Mouse (Mus musculus) spleen, postnatal 14 days (tissue): ENCODE measurements around the gene Add1.

Experiments used
- DNase-seq, 2 experiments: peaks; one replicate each; pipeline ENCODE4 v3.0.0; 2021 to 2022; ENCODE audit warnings: low spot score in 2 of 2

Gene Add1

DNA sequence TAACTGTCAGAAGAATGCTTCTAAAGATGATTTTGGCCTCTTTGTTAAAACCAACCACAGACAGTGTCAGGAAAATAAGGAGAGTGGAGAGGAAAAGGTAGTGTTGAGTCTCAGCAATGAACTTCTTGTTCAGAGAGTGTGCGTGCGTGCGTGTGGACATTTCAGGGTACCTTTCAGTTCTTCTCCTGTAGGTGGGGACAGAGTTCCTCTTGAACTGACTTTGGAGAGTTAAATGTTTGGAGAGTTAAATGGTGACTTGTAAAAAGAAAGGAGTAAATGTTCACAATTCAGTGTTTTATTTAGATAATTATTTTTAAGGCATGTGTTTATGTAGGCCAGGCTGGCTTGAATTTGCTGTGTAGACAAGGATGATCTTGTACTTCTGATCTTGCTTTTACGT, 96.8 kb downstream of the Add1 start:
- DNase-seq, result no peak
